Mouse (Mus musculus): ENCODE results near the gene Fam184b. TPM values are rescaled to one million over a fixed set of nuclear protein-coding genes. Genes with fewer than 3 reads are reported as not detected.

Gene Fam184b
- total RNA-seq, 4 experiments from 2014 or later: 5.4 to 9.0 (median 6.5) TPM

GRCm38 (mm10) chr5:45595363-45596039 lies 43.9 kb downstream of the Fam184b start:
- peak; percentile 49 to 63 for DNase-seq (ENCODE audit: low spot score in 2 of 2)

DNA sequence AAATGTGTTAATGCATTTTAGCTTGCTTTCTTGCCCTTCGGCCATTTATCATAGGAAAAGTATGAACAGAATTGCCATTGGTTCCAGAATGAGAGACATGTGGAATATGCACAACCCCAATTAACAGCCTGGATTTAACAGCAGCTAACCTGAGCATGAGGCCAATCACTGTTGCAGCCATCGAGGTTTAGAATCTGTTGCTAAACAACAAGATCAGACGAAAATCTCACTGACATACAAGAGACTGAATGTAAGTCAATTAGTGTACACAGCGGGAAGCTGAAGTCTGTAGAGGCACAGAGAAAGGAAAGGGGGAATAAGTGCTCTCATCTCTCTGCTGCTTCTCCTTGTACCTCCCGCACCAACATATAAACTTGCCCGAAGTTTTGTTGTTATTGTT lies 46.1 kb downstream of the Fam184b start:
- DNase-seq (ENCODE audit: low spot score in 2 of 2): no peak

DNA sequence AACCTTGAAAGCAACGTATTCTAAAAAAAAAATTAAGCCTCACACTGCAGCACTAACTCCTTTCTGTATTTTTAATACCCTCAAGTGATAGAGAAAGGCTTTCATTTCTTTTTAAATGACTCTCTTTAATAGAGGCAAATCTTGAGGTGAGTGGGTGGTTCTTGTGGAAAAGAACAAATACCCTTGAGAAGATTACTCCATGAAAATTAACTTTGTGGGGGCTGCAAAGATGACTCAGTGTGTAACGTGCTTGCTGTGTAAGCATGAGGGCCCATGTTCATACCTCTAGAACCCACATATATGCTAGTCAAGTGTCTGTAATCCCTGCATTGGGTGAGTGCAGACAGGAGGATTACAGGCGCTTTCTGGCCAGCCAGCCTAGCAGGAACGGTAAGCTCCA lies 49.3 kb downstream of the Fam184b start:
- DNase-seq (ENCODE audit: low spot score in 2 of 2): no peak

DNA sequence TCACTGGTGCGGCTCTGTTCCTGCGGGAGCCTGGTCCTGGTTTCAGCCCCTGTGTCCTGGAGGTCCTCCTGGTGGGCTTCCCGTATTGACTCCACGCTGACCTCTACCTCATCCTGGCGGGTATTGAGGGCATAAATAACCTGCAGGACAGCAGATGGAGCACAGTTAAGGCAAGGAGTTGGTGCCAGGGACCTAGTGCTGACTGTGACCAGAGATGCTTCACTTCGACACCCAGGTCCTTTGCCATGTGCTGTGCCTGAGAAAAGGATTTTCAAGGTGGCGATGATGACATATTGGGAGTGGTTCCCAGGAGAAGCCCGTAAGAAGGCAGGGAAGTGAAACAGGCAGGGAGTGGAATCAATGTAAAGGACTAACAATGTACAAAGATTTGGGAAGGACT lies 54.8 kb downstream of the Fam184b start:
- no peak for DNase-seq (ENCODE audit: low spot score in 2 of 2)

DNA sequence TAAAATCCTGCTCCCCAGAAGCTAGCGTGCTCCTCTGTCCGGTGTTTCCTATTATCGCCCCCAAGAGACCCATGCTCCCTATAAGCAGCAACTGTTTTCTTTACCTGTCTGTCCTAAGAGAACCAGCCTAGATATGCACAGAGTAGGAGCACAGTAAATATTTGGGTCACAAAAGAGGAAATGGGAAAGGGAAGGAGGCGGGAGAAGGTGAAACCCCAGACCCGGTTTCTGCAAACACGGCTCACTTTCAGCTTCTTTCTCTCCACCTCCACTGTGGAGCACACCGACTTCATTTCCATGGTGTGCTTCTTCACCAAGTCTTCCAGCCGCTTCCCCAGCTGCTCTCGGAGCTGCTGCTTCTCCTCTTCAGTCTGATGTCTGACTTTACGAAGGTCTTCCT lies 59.1 kb downstream of the Fam184b start:
- no peak for DNase-seq (ENCODE audit: low spot score in 2 of 2)

GRCm38 (mm10) chr5:45577376-45577775 lies 62.0 kb downstream of the Fam184b start:
- no peak for DNase-seq (ENCODE audit: low spot score in 2 of 2)

GRCm38 (mm10) chr5:45576716-45577115 lies 62.7 kb downstream of the Fam184b start:
- DNase-seq (ENCODE audit: low spot score in 2 of 2): no peak

DNA sequence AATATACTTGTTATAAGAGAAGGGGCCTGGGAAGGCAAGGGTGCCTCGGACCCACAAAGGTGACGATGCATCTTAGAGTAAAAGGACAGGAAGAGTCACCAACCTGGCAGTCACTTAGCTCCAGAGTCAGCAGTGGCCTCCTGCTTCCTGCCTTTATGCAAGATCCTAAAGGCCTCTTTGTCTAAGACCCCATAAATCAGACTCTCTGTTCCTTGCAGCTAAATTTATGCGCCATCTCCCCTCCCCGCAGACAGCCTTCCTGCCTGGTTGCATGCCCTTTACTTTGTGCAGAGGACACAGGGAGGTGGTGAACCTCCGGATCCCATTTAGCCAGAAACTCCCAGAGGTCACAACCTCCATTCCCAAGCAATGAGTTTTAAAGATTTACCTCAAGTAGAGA lies 66.6 kb downstream of the Fam184b start:
- no peak for DNase-seq (ENCODE audit: low spot score in 2 of 2)

- DNase-seq (ENCODE audit: low spot score in 2 of 2): no peak
These were observed 73.6 kb downstream of the Fam184b start for GRCm38 (mm10) chr5:45565829-45566228.

- DNase-seq (ENCODE audit: low spot score in 2 of 2): peak in 1 of 2 experiments; percentile 7
These were observed 75.4 kb downstream of the Fam184b start for GRCm38 (mm10) chr5:45564054-45564453.

- DNase-seq (ENCODE audit: low spot score in 2 of 2): no peak
These were observed 89.8 kb downstream of the Fam184b start for GRCm38 (mm10) chr5:45549586-45549985.

DNA sequence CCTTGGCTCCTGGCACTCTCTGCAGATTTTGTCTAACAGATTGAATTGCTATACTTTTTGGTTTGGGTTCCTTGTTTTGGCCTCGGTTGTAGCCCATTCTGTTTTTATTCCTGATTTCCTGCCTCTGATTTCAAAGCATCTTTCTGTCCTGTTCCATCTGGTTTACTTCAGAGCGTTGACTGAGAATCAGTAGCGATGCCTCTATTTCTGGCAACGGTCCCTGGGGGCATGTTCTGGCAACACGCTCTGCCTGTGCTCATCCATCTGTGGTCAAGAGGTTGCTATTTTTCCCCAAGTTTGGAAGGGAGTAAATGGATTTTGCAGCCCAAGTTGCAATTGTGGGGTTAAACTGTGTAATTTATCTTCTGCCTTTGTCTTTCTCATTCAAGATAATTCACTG lies 96.0 kb downstream of the Fam184b start:
- no peak for DNase-seq (ENCODE audit: low spot score in 2 of 2)

GRCm38 (mm10) chr5:45539502-45539901 lies 99.9 kb downstream of the Fam184b start:
- DNase-seq (ENCODE audit: low spot score in 2 of 2): no peak

GRCm38 (mm10) chr5:45535177-45535576 lies 104.2 kb downstream of the Fam184b start:
- no peak for DNase-seq (ENCODE audit: low spot score in 2 of 2)

DNA sequence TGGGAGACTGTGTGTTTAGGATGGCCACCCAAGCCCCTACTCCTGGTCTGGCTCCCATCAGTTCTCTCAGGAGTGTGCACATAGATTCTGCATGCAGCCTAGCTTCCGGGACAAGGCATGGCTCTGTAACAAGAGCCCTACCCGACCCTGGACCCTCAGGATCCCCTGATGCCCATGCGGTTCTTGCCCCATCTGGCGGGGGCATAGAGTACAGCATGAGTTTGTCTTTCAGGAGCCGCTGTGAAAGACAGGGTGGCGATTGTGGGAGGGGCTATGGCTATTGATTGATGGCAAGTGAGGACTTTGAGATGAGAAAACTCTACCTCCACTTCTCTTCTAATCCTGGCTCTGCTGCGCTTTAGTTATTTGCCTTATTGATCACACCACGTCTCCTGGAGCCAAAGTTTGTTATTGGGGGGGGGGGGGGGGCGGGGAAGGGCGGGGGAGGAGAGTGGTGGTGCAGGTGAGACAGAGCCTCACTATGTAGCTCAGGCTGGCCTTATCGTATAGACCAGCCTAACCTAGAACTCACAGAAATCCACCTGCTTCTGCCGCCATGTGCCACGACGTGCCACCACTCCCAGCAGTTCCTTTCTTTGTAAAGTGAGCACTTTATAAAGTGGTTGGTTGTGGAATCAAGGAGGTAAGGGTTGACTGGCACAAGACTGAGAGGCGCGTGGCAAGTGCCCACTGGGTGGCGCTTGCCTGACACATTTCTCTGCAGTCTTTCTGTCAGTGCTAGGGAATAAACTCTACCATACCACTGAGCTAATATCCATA lies 104.9 kb downstream of the Fam184b start:
- peak; percentile 60 to 76 for DNase-seq (ENCODE audit: low spot score in 2 of 2)

DNA sequence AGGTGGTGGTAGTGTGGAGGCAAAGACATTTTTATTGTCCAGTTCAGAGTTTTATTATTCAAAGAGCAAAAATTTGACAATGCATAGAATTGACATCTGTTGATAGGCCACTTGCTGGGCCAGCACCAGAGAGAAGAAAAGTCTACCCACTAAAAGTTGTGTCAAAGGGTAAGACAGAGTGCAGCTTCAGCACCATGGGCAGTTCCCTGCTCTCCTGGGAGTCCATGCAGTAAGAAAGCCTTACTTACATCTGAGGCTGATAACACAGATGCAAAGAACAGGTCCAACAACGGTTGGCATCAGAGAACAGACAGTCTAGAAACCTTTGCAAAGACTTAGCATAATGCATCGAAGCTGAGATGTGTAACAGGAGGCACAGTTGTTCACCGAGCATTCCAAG lies 109.7 kb downstream of the Fam184b start:
- no peak for DNase-seq (ENCODE audit: low spot score in 2 of 2)

DNA sequence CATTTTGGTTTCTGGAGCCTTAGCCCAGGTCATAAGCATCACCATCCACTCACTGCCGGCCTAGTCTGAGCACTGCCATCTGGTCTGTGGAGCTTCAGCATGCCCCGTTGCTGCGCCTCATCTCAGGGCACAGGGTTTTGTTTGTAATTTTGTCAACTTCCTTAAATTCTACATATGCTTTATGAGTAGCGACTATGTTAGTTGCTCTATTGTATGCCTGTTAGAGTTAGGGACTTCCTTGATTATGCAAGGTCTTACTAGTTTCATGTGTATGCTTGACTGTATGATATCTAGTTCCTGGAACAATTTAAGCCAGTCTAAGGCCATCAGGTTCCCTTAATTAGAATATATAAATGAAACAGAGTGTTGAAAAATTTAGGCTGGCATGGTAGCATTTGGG lies 113.1 kb downstream of the Fam184b start:
- no peak for DNase-seq (ENCODE audit: low spot score in 2 of 2)

DNA sequence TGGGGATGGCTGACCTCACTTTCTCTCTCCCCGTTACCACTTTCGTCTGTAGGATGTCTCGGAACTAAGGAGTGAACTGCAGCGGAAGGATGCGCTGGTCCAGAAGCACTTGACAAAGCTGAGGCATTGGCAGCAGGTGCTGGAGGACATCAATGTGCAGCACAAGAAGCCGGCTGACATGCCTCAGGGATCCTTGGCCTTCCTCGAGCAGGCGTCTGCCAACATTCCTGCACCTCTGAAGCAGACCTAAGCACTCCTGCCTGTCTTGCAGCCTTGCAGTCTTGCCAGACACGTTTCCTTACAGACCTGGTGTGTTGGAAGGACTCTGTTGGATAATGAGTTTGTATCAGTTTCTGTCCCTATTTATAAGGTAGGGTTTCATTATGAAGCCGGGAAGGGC lies 114.3 kb downstream of the Fam184b start:
- DNase-seq (ENCODE audit: low spot score in 2 of 2): no peak

GRCm38 (mm10) chr5:45521601-45522000 lies 117.8 kb downstream of the Fam184b start:
- DNase-seq (ENCODE audit: low spot score in 2 of 2): no peak

GRCm38 (mm10) chr5:45520809-45521110 lies 118.7 kb downstream of the Fam184b start:
- DNase-seq (ENCODE audit: low spot score in 2 of 2): no peak

- DNase-seq (ENCODE audit: low spot score in 2 of 2): peak; percentile 90 to 96
These were observed 119.2 kb downstream of the Fam184b start, which contains the start of gene Med28 for GRCm38 (mm10) chr5:45519960-45520808. TSS of gene Med28 (plus strand) at chr5:45520229.

GRCm38 (mm10) chr5:45515151-45515743 lies 124.2 kb downstream of the Fam184b start:
- DNase-seq (ENCODE audit: low spot score in 2 of 2): no peak

Data from layer of hippocampus, adult 8-10 months (tissue).